Mouse (Mus musculus): ENCODE results near the gene Olfr1339.

Olfr1339 gene

GRCm38 (mm10) chr4:118731875-118732274 lies at the start of gene Olfr1339:
Olfr1339 (plus strand) TSS chr4:118732175.
- DNase-seq (ENCODE audit: low read depth, low spot score) = no peak

GRCm38 (mm10) chr4:118687086-118687485 lies 44.9 kb upstream of the Olfr1339 start:
- DNase-seq (ENCODE audit: low read depth, low spot score) = no peak

- DNase-seq (ENCODE audit: low read depth, low spot score) = no peak
Observed at GRCm38 (mm10) chr4:118692412-118692973, 39.5 kb upstream of the Olfr1339 start, which contains the start of gene Olfr1342. Olfr1342 (minus strand) TSS chr4:118692756.

- no peak for DNase-seq (ENCODE audit: low read depth, low spot score)
Observed at GRCm38 (mm10) chr4:118693812-118694211, 38.2 kb upstream of the Olfr1339 start.

GRCm38 (mm10) chr4:118703223-118703622 lies 28.8 kb upstream of the Olfr1339 start, which contains the start of gene Olfr1341:
Olfr1341 (plus strand) TSS chr4:118703523.
- DNase-seq (ENCODE audit: low read depth, low spot score) = no peak

- DNase-seq (ENCODE audit: low read depth, low spot score) = no peak
Observed at GRCm38 (mm10) chr4:118708086-118708485, 23.9 kb upstream of the Olfr1339 start.

GRCm38 (mm10) chr4:118711656-118712055 lies 20.3 kb upstream of the Olfr1339 start:
- DNase-seq (ENCODE audit: low read depth, low spot score) = no peak

- DNase-seq (ENCODE audit: low read depth, low spot score) = no peak
Observed at GRCm38 (mm10) chr4:118719838-118720237, 12.1 kb upstream of the Olfr1339 start, which contains the start of gene Olfr1340. Olfr1340 (plus strand) TSS chr4:118720138.

- DNase-seq (ENCODE audit: low read depth, low spot score) = peak; percentile 70
Observed at GRCm38 (mm10) chr4:118721742-118722483, 10.1 kb upstream of the Olfr1339 start.

- DNase-seq (ENCODE audit: low read depth, low spot score) = no peak
Observed at GRCm38 (mm10) chr4:118739574-118739973, 7.6 kb downstream of the Olfr1339 start.

GRCm38 (mm10) chr4:118740988-118741698 lies 9.2 kb downstream of the Olfr1339 start:
- no peak for DNase-seq (ENCODE audit: low read depth, low spot score)

- DNase-seq (ENCODE audit: low read depth, low spot score) = no peak
Observed at GRCm38 (mm10) chr4:118741881-118742280, 9.9 kb downstream of the Olfr1339 start.

GRCm38 (mm10) chr4:118758637-118759036 lies 26.7 kb downstream of the Olfr1339 start, which contains the start of gene Olfr1338:
Olfr1338 (minus strand) TSS chr4:118758737.
- DNase-seq (ENCODE audit: low read depth, low spot score) = no peak

- DNase-seq (ENCODE audit: low read depth, low spot score) = no peak
Observed at GRCm38 (mm10) chr4:118782486-118782885, 50.5 kb downstream of the Olfr1339 start, which contains the start of gene Olfr1337. Olfr1337 (minus strand) TSS chr4:118782586.
